Mouse (Mus musculus): Measurements from ENCODE around the gene N6amt1.

N6amt1 gene

GRCm38 (mm10) chr16:87387444-87387977 is 33.5 kb downstream of the N6amt1 start:
- no peak for DNase-seq

DNA sequence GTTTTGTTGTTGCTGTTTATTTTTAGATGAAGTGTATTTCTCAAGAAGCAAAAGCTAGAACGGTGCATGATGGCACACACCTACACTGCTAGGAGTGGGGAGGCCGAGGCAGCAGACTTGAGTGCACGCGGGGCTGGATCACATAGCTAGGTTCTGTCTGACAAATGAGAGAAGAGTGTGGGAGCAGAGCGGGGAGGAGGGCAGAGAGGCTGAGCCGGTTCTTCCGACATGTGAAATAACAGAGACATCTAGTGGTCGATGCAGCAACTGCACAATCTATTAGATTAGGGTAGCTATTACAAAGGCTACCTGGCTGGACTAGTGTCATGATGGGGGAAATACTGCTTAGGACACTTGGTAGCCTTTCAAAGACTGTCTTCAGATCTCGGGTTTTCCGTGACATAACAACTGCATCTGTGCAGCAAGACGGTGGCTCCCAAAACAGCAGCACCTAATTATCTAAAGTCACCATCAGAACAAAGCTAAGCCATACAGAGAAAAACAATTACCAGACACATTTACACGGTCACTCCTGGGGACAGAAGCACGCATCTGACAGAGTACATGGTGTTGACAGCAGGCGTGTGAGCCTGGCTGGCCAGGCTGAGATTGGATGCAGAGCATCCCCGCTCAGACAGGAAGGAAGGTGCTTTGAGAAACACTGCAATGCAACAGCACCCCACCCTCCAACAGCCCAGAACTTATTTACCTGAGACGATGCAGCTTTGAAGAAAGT is 40.0 kb downstream of the N6amt1 start:
- peak; percentile 81 for DNase-seq

- peak; percentile 24 for DNase-seq
These were observed 51.0 kb downstream of the N6amt1 start for GRCm38 (mm10) chr16:87405001-87405400.
